Mouse (Mus musculus): Measurements from ENCODE around the gene Abhd13.

Gene Abhd13

DNA sequence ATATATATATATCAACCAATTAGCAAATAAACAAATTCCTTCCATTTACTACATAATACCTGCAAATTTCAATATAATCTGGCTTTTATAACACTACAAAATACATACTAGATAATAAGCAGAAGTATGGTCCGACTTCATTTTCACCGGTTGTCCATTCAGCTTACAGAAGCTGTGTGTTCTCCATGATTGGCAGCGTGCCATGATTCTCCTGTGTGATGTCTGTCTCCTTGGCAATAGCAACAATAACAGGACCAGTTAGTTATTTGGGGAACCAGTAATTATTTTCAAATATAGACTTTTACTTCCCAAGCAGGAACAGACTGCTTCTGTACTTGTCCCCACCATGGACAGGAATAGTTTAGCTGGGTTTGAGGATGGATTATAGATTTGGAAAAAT lies 39.7 kb downstream of the Abhd13 start:
- peak; percentile 83 to 86 for DNase-seq

DNA sequence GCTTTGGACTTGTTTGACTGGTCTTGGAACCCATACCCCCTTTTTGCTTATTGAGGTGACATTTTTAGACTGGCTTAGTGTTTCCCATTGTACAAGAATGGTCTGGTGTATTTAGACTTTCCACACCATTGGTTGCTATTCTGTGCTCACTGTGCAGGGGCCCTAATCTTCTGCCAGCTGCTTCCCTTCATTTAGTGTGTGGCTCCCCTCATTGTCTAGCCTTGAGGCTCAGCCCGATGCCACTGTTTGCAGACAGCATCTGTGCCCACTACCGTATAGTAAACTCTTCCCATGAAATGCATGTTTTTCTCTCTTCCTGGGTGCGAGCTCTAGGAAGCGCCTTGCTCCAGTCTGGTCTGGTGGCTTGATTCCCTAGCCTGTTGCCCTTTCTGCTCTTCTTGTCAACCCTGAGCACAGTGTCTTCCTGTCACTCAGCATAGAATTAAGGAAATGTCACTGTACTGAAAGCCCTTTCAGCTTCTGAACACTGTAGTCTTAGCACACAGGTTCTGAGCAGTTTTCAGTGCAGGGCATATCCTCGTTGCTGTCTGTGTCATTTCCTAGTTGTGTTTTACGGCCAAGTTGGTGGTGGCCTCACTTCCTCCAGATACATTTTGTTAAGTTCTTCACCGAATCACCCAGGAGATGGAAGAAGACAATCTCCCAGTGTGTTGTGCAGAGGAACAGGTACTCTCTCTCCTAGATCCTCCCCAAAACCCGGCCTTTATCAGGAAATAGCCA lies 53.0 kb downstream of the Abhd13 start:
- DNase-seq, result no peak

DNA sequence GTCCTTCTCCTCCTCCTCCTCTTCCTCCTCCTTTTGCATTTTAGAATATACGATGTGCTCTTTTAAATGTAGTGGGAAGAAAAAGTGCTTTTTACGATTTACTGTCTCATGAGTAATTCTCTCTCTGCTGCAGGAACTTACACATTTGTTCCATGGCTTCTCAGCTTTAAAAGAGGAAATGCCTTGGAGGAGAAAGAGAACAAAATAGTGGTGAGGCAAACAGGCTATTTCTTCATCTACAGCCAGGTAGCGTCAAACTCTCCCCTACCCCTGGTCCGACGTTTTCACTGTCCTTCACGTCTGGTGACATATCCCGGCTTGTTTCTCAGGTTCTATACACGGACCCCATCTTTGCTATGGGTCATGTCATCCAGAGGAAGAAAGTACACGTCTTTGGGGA lies 53.7 kb downstream of the Abhd13 start:
- no peak for DNase-seq

DNA sequence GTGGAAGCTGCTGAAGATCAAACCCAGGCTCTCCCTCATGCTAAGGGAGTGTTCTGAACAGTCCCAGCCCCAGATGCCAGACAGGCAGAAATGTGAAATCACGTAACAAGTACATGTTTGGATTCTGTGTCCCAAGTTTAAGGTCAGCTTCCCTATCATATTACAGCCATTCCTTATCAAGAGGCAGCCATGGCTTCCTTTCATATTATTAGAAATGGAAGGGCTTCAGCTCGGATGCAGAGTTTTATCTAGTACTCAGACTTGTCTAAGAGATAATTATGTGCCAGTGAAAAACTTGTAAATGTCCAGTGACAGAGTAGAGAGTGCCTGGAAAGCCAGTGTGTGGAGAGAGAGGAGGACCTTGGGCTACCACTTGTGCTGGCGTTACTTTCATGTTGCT lies 63.4 kb downstream of the Abhd13 start:
- no peak for DNase-seq
